Mouse (Mus musculus): ENCODE data around the gene Icosl. TPM values are rescaled to one million over a fixed set of nuclear protein-coding genes. Genes with fewer than 3 reads are reported as not detected.

Gene Icosl
- total and polyA plus RNA-seq, 3 experiments = not detected

GRCm38 (mm10) chr10:78084073-78084472, 15.0 kb downstream of the Icosl start:
- Histone ChIP-seq H3K36me3 (ENCODE audit: control insufficient read depth in 1 of 2, insufficient read depth in 2 of 2, low read length in 2 of 2) (no peaks in the 10 kb centered on the region), H3K4me1 (ENCODE audit: control insufficient read depth in 1 of 2, insufficient read depth in 2 of 2, low read length in 2 of 2) (no peaks in the 10 kb centered on the region), H3K4me3 (ENCODE audit: control insufficient read depth in 1 of 2, insufficient read depth in 1 of 2, low read depth in 2 of 2, low read length in 2 of 2) (no peak overlapping the region), H3K79me2 (ENCODE audit: control insufficient read depth, insufficient read depth, low read length, poor library complexity) (no peaks in the 10 kb centered on the region), H3K27me3 (ENCODE audit: control insufficient read depth in 1 of 2, insufficient read depth in 2 of 2, low read length in 2 of 2) (peaks cover 3% of the 10 kb centered on the region in 2 experiments), H3K9me3 (replicated peaks; ENCODE audit: insufficient read depth, low read length) (no peaks in the 10 kb centered on the region), H3K9ac (ENCODE audit: control insufficient read depth, low read depth, low read length, poor library complexity, severe bottlenecking) (no peak overlapping the region), H3K27ac (ENCODE audit: control insufficient read depth, low read depth, low read length) (no peak overlapping the region)
- TF ChIP-seq ZC3H11A (IDR thresholded peaks at IDR 0.05; ENCODE audit: low read depth, low read length) (no peak), ZNF384 (IDR thresholded peaks at IDR 0.05; ENCODE audit: low read depth, low read length) (no peak)
- no peak for DNase-seq (ENCODE audit: low read depth, low spot score)

DNA sequence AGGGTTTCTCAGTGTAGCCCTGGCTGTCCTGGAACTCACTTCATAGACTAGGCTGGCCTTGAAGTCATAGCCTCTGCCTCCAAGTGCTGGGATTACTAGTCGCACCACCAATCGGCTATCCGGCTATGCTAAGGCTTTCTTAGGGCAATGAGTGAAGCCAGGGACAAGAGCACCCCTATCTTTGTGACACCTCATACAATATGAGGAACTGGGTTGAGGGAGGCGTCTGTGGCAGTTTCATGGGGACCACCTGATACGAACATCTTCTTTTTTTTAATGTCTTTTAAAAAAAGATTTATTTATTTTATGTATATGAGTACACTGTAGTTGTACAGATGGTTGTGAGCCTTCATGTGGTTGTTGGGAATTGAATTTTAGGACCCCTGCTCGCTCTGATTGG, 16.6 kb downstream of the Icosl start:
- no peaks in the 10 kb centered on the region for H3K4me1 ChIP-seq (ENCODE audit: control insufficient read depth in 1 of 2, insufficient read depth in 2 of 2, low read length in 2 of 2)
- no peaks in the 10 kb centered on the region for H3K9me3 ChIP-seq (replicated peaks; ENCODE audit: insufficient read depth, low read length)
- TF ChIP-seq GABPA (IDR thresholded peaks at IDR 0.05; ENCODE audit: low read depth, low read length) = no peak
- TF ChIP-seq JUND (IDR thresholded peaks at IDR 0.05; ENCODE audit: low read depth, low read length) = no peak
- no peak for TF ChIP-seq TBP (IDR thresholded peaks at IDR 0.05; ENCODE audit: low read depth, low read length)
- TF ChIP-seq RCOR1 (IDR thresholded peaks at IDR 0.05; ENCODE audit: low read depth, low read length) = no peak
- TF ChIP-seq CTCF (IDR thresholded peaks at IDR 0.05 in 2 of 3, conservative IDR thresholded peaks at IDR 0.05 in 1 of 3; ENCODE audit: control insufficient read depth in 1 of 3, insufficient read depth in 1 of 3, low read depth in 2 of 3, low read length in 3 of 3, poor library complexity in 1 of 3, severe bottlenecking in 1 of 3) = no peak
- no peak for TF ChIP-seq USF1 (IDR thresholded peaks at IDR 0.05; ENCODE audit: low read depth, low read length)
- no peak for TF ChIP-seq HCFC1 (IDR thresholded peaks at IDR 0.05; ENCODE audit: low read depth, low read length)
- TF ChIP-seq ZNF384 (IDR thresholded peaks at IDR 0.05; ENCODE audit: low read depth, low read length) = no peak
- no peak for TF ChIP-seq KAT2A (conservative IDR thresholded peaks at IDR 0.05; ENCODE audit: low read depth, low read length)
- H3K9ac ChIP-seq (ENCODE audit: control insufficient read depth, low read depth, low read length, poor library complexity, severe bottlenecking) = no peak overlapping the region
- H3K36me3 ChIP-seq (ENCODE audit: control insufficient read depth in 1 of 2, insufficient read depth in 2 of 2, low read length in 2 of 2) = no peaks in the 10 kb centered on the region
- no peaks in the 10 kb centered on the region for H3K79me2 ChIP-seq (ENCODE audit: control insufficient read depth, insufficient read depth, low read length, poor library complexity)
- no peak overlapping the region for H3K4me3 ChIP-seq (ENCODE audit: control insufficient read depth in 1 of 2, insufficient read depth in 1 of 2, low read depth in 2 of 2, low read length in 2 of 2)
- no peak for DNase-seq (ENCODE audit: low read depth, low spot score)
- H3K27me3 ChIP-seq (ENCODE audit: control insufficient read depth in 1 of 2, insufficient read depth in 2 of 2, low read length in 2 of 2) = peaks cover 1 to 3% of the 10 kb centered on the region in 2 experiments; a peak in 3 of 4 replicates
- H3K27ac ChIP-seq (ENCODE audit: control insufficient read depth, low read depth, low read length) = no peak overlapping the region

DNA sequence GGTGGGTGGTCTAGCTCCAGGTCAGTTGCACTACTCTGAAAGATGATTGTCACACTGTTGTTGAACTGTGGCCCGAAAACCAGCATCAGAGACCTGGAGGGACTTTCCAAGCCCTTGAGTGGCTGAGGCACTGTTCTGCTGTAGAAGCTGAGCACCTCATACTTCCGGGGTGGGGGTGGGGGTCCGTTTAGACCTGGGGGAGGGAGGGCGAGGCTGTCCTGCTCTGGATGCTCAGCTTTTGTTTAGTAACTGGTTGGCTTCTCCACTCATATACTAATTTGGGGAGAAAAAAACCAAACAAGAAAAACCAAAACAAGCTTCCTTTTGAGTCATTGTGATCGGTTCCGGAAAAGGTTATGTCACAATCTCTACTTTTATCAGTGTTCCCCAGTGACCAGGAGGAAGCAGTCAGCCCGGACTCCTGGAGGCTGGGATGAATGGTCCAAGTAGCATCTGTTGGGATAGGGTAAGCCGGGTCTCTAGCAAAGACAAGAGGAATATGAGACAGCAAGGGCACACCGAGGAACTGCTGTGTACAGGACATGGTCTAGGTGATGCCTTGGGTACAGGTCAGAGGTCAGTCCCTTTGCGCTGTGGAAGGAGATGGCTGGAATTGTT, 17.5 kb downstream of the Icosl start:
- no peak overlapping the region for H3K9ac ChIP-seq (ENCODE audit: control insufficient read depth, low read depth, low read length, poor library complexity, severe bottlenecking)
- DNase-seq (ENCODE audit: low read depth, low spot score) = no peak
- no peak overlapping the region for H3K27ac ChIP-seq (ENCODE audit: control insufficient read depth, low read depth, low read length)
- no peak overlapping the region for H3K4me3 ChIP-seq (ENCODE audit: control insufficient read depth in 1 of 2, insufficient read depth in 1 of 2, low read depth in 2 of 2, low read length in 2 of 2)
- H3K79me2 ChIP-seq (ENCODE audit: control insufficient read depth, insufficient read depth, low read length, poor library complexity) = no peaks in the 10 kb centered on the region
- H3K36me3 ChIP-seq (ENCODE audit: control insufficient read depth in 1 of 2, insufficient read depth in 2 of 2, low read length in 2 of 2) = no peaks in the 10 kb centered on the region
- TF ChIP-seq USF1 (IDR thresholded peaks at IDR 0.05; ENCODE audit: low read depth, low read length) (no peak), MXI1 (IDR thresholded peaks at IDR 0.05; ENCODE audit: low read depth, low read length) (no peak), MAFK (IDR thresholded peaks at IDR 0.05; ENCODE audit: borderline replicate concordance, low read depth, low read length) (no peak), EP300 (IDR thresholded peaks at IDR 0.05; ENCODE audit: low read depth in 1 of 2, low read length in 2 of 2) (no peak), SMC3 (IDR thresholded peaks at IDR 0.05; ENCODE audit: low read depth, low read length) (no peak), HCFC1 (IDR thresholded peaks at IDR 0.05; ENCODE audit: low read depth, low read length) (no peak), ZNF384 (IDR thresholded peaks at IDR 0.05; ENCODE audit: low read depth, low read length) (no peak), CHD1 (IDR thresholded peaks at IDR 0.05; ENCODE audit: low read depth, low read length) (no peak), TAL1 (IDR thresholded peaks at IDR 0.05; ENCODE audit: low read length) (no peak), MYB (IDR thresholded peaks at IDR 0.05; ENCODE audit: low read depth, low read length) (no peak), MAX (IDR thresholded peaks at IDR 0.05; ENCODE audit: low read length) (no peak), ZC3H11A (IDR thresholded peaks at IDR 0.05; ENCODE audit: low read depth, low read length) (no peak), E2F4 (IDR thresholded peaks at IDR 0.05; ENCODE audit: borderline replicate concordance, low read depth, low read length) (no peak), TCF12 (IDR thresholded peaks at IDR 0.05; ENCODE audit: low read depth, low read length) (no peak)
- H3K27me3 ChIP-seq (ENCODE audit: control insufficient read depth in 1 of 2, insufficient read depth in 2 of 2, low read length in 2 of 2) = peaks cover 0 to 3% of the 10 kb centered on the region in 2 experiments; a peak in 2 of 4 replicates
- H3K4me1 ChIP-seq (ENCODE audit: control insufficient read depth in 1 of 2, insufficient read depth in 2 of 2, low read length in 2 of 2) = no peaks in the 10 kb centered on the region
- no peaks in the 10 kb centered on the region for H3K9me3 ChIP-seq (replicated peaks; ENCODE audit: insufficient read depth, low read length)

All from MEL (cell line).